Mouse (Mus musculus): Measurements from ENCODE around the gene Zfp583.

The Zfp583 gene

DNA sequence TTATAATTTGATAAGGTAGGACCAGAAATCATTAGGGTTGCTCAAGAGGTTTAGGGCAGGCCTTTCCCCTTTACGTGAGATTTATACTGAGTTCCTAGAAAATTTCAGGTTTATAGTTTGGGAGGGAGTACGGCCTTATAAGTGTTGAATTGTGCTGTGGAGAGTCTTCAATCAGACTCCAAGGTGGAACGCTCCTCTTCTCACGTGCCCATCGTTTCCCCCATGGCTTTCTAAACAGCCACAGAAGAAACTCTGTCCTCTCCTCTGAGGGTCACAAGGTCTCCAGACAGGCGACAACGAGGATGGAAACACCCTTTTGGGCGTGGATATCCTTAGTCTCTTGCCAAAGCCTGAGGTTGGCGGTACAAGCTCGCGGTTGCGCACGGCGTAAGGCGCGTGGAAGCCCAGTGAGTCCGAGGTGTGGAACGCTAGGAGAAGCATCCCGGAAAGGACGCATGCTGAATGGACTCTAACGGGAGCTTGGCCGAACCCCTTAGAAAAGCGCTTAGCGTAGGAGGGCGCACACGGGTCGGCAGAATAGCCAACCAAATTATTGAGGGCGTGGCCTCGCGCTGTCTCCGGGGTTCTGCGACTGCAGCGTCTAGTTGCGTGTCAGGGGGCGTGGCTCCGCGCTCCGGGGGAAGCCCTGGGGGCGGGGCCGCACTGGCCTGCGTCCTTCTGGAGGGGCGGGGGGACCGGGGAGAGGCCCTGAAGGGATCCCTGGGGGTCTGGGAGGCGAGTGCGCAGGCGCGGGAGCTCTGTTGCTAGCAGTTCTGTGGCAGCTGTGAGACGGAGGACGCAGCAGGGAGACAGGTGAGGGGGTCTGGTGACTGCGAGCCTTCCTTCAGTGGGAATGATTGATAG, 45.0 kb downstream of the Zfp583 start, which contains the start of gene Zfp667:
Gene Zfp667 (plus strand): TSS at position 738 of the 864 bp plus-strand sequence.
- peak; percentile 82 for DNase-seq (ENCODE audit: extremely low read depth, low read depth)

DNA sequence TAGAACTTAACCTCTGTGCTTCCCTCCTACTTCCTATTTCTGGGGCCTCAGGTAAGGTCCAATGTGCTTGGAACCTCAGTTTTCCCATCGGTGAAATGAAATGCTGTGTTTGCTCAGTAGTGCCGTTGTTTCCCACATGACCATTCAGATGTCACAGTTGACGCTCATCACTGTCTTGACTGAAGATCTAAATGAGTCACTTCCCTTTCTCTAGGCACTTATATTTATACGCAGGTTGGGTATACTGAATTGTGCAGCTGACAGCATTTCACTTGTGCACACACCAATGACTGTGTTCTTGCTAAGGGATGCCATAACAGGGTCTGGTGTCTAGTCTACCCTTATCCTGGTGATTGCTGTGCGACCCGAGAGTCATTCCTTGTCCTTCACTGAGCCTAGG, 45.7 kb downstream of the Zfp583 start:
- peak; percentile 54 for DNase-seq (ENCODE audit: extremely low read depth, low read depth)

DNA sequence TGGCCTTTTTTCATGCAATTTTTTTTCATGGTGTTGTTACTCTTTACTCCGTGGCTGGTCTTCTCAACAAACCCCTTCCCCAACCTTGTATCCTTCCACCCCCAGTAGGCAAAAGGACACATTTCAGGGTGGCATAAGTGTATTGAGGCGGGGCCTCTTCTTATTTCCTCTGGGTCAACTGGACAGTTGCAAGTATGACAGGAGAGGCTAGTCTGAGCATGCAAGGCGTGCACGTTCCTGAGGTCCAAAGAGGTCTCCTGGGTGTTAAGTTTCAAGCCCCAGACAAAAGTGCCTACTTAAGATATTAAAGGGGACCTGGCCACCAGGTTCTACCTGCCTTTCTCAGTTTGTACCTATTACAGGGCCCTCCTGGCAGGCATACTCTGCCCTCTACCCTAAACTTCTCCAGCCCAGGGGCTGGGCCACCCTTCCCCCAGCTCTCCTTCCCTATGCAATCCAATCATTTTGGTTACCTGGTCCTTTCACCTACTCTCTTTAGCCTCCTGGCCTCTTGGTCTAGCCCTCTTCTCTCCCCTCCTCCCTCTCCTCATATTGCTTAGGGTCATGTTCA, 46.6 kb downstream of the Zfp583 start:
- DNase-seq (ENCODE audit: extremely low read depth, low read depth) = no peak

DNA sequence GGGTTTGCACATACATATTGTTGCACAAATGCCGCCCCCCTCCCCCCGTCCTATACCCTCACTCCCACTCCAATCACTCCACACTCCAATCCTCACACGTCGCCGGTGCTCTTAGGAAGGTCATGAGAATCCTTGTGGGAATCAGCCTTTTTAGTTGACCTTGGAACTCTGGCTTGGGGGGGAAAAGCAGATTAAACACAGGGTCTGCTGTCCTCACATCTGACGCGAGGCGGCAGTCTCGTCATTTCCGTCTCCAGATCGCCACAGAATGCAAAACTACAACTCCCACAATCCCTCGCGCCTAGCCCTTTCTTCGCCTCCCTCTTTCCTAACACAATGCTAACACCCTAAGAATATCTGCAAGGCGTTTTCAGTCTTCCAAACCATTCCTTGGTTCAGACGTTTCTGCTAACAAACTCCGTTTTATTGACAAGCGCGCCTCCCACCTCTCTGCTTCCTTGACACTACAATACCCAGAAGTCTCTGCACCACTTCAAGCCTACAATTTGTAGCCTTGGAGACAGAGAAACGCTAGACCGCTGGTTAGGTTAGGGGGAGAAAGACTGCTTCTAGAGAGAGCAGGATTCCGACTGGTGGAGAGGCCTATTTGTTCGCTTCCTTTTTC, 47.5 kb downstream of the Zfp583 start:
- peak; percentile 76 for DNase-seq (ENCODE audit: extremely low read depth, low read depth)

DNA sequence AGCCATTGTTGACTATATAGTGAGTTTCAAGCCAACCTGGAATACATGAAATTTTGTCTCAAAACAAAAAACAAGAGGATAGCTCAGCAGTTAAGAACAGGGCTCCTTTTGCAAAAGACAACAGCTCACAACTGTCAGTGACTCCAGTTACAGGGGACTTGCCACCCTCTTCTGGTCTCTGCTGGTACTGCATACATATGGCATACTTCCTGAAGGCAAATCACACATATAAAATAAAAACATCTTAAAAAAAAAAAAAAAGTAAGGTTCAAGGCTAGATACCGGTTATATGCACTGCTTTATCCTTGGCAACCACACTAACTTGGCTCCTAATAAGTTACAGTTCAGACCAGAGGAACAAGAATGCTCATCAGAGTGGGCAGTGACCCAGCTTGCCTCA, 48.3 kb downstream of the Zfp583 start:
- DNase-seq (ENCODE audit: extremely low read depth, low read depth) = peak; percentile 75

DNA sequence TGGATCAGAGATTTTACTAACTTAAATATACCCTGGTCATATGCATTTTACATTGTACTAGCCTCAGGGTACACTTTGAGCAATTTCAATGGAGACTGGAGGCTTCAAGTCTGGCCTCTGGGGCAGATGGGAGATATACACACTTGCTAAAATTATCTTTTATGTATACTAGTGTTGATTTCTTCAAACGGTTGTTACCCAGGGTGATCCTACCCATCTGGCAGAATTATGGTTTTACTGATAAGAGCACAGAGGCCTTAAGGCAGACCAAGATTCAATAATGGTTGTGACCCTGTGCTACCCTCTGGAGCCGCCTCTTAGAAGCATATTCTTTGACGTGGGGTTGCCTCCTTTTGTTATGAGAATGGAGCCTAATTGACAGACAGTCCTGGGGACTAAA, 53.2 kb downstream of the Zfp583 start:
- DNase-seq (ENCODE audit: extremely low read depth, low read depth) = no peak

DNA sequence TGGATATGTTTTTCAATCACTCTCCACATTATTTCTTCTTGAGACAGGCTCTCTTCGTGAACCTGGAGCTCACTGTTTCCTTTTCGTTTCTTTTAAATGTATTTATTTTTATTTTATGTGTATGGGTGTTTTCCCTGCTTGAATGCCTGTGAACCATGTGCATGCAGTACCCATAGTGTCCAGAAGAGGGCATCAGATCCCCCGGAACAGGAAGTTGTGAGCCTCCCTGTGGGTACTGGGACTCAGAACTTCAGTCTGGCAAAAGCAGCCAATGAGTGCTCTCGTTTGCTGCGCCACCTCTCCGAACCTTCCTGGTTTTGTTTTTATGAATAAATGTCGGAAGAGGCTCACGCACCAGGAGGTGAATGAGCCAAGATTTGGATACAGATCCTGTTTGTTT, 65.4 kb downstream of the Zfp583 start:
- no peak for DNase-seq (ENCODE audit: extremely low read depth, low read depth)

All from MEL-GATA-1-ER (cell line).